Mouse (Mus musculus) cerebellum, postnatal 14 days (tissue): Measurements from ENCODE around the gene AU040320.

Experiments
- DNase-seq, 2 experiments: peaks; one replicate each; pipeline ENCODE4 v3.0.0; 2021; ENCODE audit warnings: mixed read lengths in 2 of 2

AU040320 gene

GRCm38 (mm10) chr4:126860268-126860986 is 107.1 kb downstream of the AU040320 start:
- no peak for DNase-seq

GRCm38 (mm10) chr4:126861514-126862266 is 108.3 kb downstream of the AU040320 start:
- DNase-seq: no peak

- no peak for DNase-seq
Observed at GRCm38 (mm10) chr4:126868699-126869098, 115.4 kb downstream of the AU040320 start.

GRCm38 (mm10) chr4:126872717-126873116 is 119.4 kb downstream of the AU040320 start:
- no peak for DNase-seq

GRCm38 (mm10) chr4:126879560-126880275 is 126.4 kb downstream of the AU040320 start:
- no peak for DNase-seq

GRCm38 (mm10) chr4:126883602-126884001 is 130.3 kb downstream of the AU040320 start:
- DNase-seq: no peak

GRCm38 (mm10) chr4:126885953-126886352 is 132.6 kb downstream of the AU040320 start:
- DNase-seq: peak; percentile 7 to 8

- no peak for DNase-seq
Observed at GRCm38 (mm10) chr4:126889879-126890278, 136.5 kb downstream of the AU040320 start.
